Comparison of ENCODE assay signal across 1 mouse cellular context in genomic region chr8:19719513-19719912, GRCm38 (mm10). TPM values are rescaled to one million over a fixed set of nuclear protein-coding genes. Genes with fewer than 3 reads are reported as not detected.
"Had no signal": no experiment of that assay in that cellular context is flagged by ENCODE, and none has a peak within 500 bp of the region (broad histone marks: within the 10 kb centered on the region; RNA-seq: fewer than 3 reads in every experiment).

No protein-coding gene starts in this region.

RNA-seq across cellular contexts. Expression of gene 4930467E23Rik, which starts 9.9 kb away (rescaled TPM):
- total RNA-seq: layer of hippocampus, postnatal 10 days had no signal
